Mouse (Mus musculus): ENCODE measurements around the gene Ccdc141. TPM values are rescaled to one million over a fixed set of nuclear protein-coding genes. Genes with fewer than 3 reads are reported as not detected.

The Ccdc141 gene
- polyA plus RNA-seq, 1 experiment from 2014 or later, result 3.0 TPM

DNA sequence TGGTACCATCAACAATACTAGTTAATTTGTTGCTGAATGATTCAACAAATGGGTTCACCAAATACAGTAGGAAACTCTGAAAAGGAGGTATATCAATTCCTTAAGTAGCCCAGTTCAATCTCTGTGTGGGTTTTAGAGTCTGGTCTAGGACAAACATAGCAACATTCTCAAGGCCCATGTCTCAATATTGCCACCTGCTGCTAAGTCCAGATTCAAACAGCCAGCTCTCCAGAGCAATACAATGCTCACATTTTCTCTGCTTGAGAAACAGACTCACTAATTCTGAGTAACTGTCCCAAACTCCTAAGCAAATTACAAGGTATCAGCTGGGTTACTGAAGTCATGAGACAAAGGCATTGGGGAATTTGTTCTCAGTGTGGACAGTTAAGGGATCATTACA is 85.8 kb downstream of the Ccdc141 start:
- Histone ChIP-seq H3K27ac (ENCODE audit: low read depth) (no peak overlapping the region), H3K36me3 (replicated peaks; ENCODE audit: insufficient read depth, low read length) (0 out of 2 replicates have a peak, but pooled peaks cover 7% of the 10 kb centered on the region), H3K27me3 (ENCODE audit: insufficient read depth, low read length) (no peaks in the 10 kb centered on the region), H3K9ac (replicated peaks) (no peak overlapping the region), H3K4me1 (ENCODE audit: insufficient read depth) (no peaks in the 10 kb centered on the region), H3K9me3 (ENCODE audit: low read length) (no peaks in the 10 kb centered on the region), H3K4me2 (ENCODE audit: low read depth, low read length) (no peak overlapping the region), H3K4me3 (ENCODE audit: low read depth, low read length) (no peak overlapping the region)
- TF ChIP-seq EP300 (IDR thresholded peaks at IDR 0.05; ENCODE audit: low read depth) (no peak), CTCF (IDR thresholded peaks at IDR 0.05; ENCODE audit: low read depth) (peak; percentile 12; the same call in 1 of the 2 replicates)
- ATAC-seq, result no peak
- no peak for DNase-seq

DNA sequence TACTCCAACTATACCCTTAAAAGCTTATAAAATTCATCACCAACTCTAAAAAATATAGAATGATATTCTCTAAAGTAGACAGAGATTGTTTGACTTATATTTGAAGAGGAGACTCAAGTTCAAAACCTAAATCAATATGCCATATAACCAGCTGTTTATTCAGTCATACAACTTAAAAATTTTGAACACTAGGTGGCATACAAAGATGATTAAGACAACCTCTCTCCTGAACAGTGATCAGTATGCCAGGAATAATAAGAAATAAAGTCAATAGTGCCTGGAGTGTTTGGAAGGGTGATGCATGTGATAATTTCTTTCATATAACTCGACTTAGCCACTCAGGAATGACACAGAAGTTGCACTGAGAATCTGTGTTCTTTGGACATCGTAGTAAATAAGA is 89.3 kb downstream of the Ccdc141 start:
- H3K27ac ChIP-seq (ENCODE audit: low read depth), result no peak overlapping the region
- 0 out of 2 replicates have a peak, but pooled peaks cover 5% of the 10 kb centered on the region for H3K36me3 ChIP-seq (replicated peaks; ENCODE audit: insufficient read depth, low read length)
- 65% methylated on average over 2 of the region's 2 CpGs for WGBS (ENCODE audit: insufficient replicate concordance)
- no peak overlapping the region for H3K9ac ChIP-seq (replicated peaks)
- no peaks in the 10 kb centered on the region for H3K27me3 ChIP-seq (ENCODE audit: insufficient read depth, low read length)
- DNase-seq (no peak), ATAC-seq (no peak)
- H3K4me3 ChIP-seq (ENCODE audit: low read depth, low read length), result no peak overlapping the region
- no peaks in the 10 kb centered on the region for H3K9me3 ChIP-seq (ENCODE audit: low read length)
- no peaks in the 10 kb centered on the region for H3K4me1 ChIP-seq (ENCODE audit: insufficient read depth)
- H3K4me2 ChIP-seq (ENCODE audit: low read depth, low read length), result no peak overlapping the region
- no peak for TF ChIP-seq EP300 (IDR thresholded peaks at IDR 0.05; ENCODE audit: low read depth)
- no peak for TF ChIP-seq CTCF (IDR thresholded peaks at IDR 0.05; ENCODE audit: low read depth)

DNA sequence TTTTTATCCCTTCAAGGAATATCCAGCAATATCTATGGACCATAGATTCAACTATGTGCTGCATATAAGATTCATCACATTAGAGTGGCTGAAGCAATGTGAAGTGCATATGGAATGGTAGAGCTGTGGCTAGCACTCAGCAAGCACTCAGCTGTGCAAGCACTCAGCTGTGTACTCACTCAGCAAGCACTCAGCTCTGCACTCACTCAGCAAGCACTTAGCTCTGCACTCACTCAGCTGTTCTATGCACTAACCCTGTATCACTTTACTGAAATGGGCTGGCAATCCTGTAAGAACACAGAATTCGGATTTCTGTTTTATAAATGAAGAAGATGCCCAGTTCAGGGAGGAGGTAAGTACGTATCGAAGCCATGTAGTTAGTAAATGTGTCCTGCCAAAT is 89.8 kb downstream of the Ccdc141 start:
- no peak overlapping the region for H3K27ac ChIP-seq (ENCODE audit: low read depth)
- no peaks in the 10 kb centered on the region for H3K4me1 ChIP-seq (ENCODE audit: insufficient read depth)
- DNase-seq (no peak), ATAC-seq (no peak)
- no peaks in the 10 kb centered on the region for H3K9me3 ChIP-seq (ENCODE audit: low read length)
- H3K36me3 ChIP-seq (replicated peaks; ENCODE audit: insufficient read depth, low read length), result 0 out of 2 replicates have a peak, but pooled peaks cover 5% of the 10 kb centered on the region
- H3K4me2 ChIP-seq (ENCODE audit: low read depth, low read length), result no peak overlapping the region
- H3K27me3 ChIP-seq (ENCODE audit: insufficient read depth, low read length), result no peaks in the 10 kb centered on the region
- no peak overlapping the region for H3K9ac ChIP-seq (replicated peaks)
- no peak overlapping the region for H3K4me3 ChIP-seq (ENCODE audit: low read depth, low read length)
- TF ChIP-seq EP300 (IDR thresholded peaks at IDR 0.05; ENCODE audit: low read depth) (no peak), CTCF (IDR thresholded peaks at IDR 0.05; ENCODE audit: low read depth) (no peak)
- WGBS (ENCODE audit: insufficient replicate concordance), result 68% methylated on average over 3 of the region's 3 CpGs

DNA sequence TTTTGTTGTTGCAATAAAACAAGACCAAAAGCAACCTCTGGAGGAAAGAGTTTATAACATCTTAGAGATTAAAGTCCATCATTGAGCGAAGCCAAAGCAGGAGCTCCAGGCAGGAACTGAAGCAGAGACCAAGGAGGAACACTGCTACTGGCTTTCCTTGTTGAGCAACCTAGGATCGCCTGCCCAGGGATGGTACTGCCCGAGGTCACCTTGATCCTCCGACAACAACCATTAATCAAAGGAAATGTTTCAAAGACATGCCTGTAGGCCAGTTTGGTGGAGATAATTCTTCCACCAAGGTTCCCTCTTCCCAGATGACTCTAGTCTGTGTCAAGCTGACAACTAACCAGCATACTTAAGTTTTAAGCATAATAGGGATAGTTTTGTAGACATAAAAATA is 91.7 kb downstream of the Ccdc141 start:
- Histone ChIP-seq H3K27ac (ENCODE audit: low read depth) (no peak overlapping the region), H3K4me1 (ENCODE audit: insufficient read depth) (no peaks in the 10 kb centered on the region), H3K4me3 (ENCODE audit: low read depth, low read length) (no peak overlapping the region), H3K4me2 (ENCODE audit: low read depth, low read length) (no peak overlapping the region), H3K36me3 (replicated peaks; ENCODE audit: insufficient read depth, low read length) (0 out of 2 replicates have a peak, but pooled peaks cover 5% of the 10 kb centered on the region), H3K9ac (replicated peaks) (no peak overlapping the region), H3K9me3 (ENCODE audit: low read length) (no peaks in the 10 kb centered on the region), H3K27me3 (ENCODE audit: insufficient read depth, low read length) (no peaks in the 10 kb centered on the region)
- WGBS (ENCODE audit: insufficient replicate concordance), result 80% methylated on average over 4 of the region's 4 CpGs
- DNase-seq, result no peak
- no peak for ATAC-seq
- TF ChIP-seq CTCF (IDR thresholded peaks at IDR 0.05; ENCODE audit: low read depth) (no peak), EP300 (IDR thresholded peaks at IDR 0.05; ENCODE audit: low read depth) (no peak)

DNA sequence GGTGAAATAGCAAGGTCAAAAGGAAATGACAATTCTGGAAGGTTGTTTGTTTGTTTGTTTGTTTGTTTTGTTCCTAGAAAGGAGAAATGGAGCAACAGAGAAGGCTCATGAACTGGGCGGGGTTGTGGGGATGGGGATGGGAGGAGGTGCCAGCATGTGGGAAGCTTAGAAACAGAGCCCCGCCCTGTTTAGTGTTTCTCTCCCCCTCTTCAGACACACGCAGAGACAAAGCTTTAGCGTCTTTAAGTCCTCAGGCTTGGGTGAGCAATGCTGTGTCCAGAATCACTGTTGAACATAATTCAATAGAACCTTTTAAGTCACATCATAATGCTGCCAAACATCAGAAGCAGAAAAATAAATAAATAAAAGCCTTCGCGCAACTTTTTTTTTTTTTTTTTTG is 96.1 kb downstream of the Ccdc141 start:
- TF ChIP-seq EP300 (IDR thresholded peaks at IDR 0.05; ENCODE audit: low read depth) (no peak), CTCF (IDR thresholded peaks at IDR 0.05; ENCODE audit: low read depth) (no peak)
- Histone ChIP-seq H3K4me2 (ENCODE audit: low read depth, low read length) (no peak overlapping the region), H3K27ac (ENCODE audit: low read depth) (no peak overlapping the region), H3K4me1 (ENCODE audit: insufficient read depth) (no peaks in the 10 kb centered on the region), H3K9ac (replicated peaks) (no peak overlapping the region), H3K9me3 (ENCODE audit: low read length) (no peaks in the 10 kb centered on the region), H3K36me3 (replicated peaks; ENCODE audit: insufficient read depth, low read length) (0 out of 2 replicates have a peak, but pooled peaks cover 2% of the 10 kb centered on the region), H3K27me3 (ENCODE audit: insufficient read depth, low read length) (no peaks in the 10 kb centered on the region), H3K4me3 (ENCODE audit: low read depth, low read length) (no peak overlapping the region)
- no peak for ATAC-seq
- no peak for DNase-seq
- WGBS (ENCODE audit: insufficient replicate concordance), result 59% methylated on average over 6 of the region's 6 CpGs

DNA sequence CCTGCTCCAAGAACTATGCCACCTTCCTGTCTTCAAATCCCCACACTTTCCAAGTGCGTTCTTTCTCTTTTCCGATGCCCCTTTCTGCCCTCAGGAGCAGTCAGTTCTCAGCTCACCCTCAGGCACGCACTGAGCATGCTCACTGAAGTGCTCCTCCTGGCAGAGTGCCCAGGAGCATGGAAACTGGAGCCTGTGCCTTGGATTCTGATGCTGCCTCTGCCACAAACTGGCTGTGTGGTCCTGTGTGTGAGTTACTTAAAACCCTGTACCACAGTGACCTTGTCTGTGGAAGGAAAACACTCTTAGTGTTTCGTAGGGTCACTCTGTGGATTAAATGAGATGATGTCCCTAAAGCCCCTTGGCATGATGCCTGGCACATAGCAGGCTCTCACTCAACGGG is 96.5 kb downstream of the Ccdc141 start:
- H3K9me3 ChIP-seq (ENCODE audit: low read length), result no peaks in the 10 kb centered on the region
- no peak overlapping the region for H3K9ac ChIP-seq (replicated peaks)
- no peak overlapping the region for H3K27ac ChIP-seq (ENCODE audit: low read depth)
- no peak for ATAC-seq
- 0 out of 2 replicates have a peak, but pooled peaks cover 2% of the 10 kb centered on the region for H3K36me3 ChIP-seq (replicated peaks; ENCODE audit: insufficient read depth, low read length)
- no peak for DNase-seq
- H3K4me3 ChIP-seq (ENCODE audit: low read depth, low read length), result no peak overlapping the region
- 63% methylated on average over 5 of the region's 5 CpGs for WGBS (ENCODE audit: insufficient replicate concordance)
- TF ChIP-seq EP300 (IDR thresholded peaks at IDR 0.05; ENCODE audit: low read depth), result no peak
- no peak for TF ChIP-seq CTCF (IDR thresholded peaks at IDR 0.05; ENCODE audit: low read depth)
- H3K4me1 ChIP-seq (ENCODE audit: insufficient read depth), result no peaks in the 10 kb centered on the region
- no peaks in the 10 kb centered on the region for H3K27me3 ChIP-seq (ENCODE audit: insufficient read depth, low read length)
- no peak overlapping the region for H3K4me2 ChIP-seq (ENCODE audit: low read depth, low read length)

DNA sequence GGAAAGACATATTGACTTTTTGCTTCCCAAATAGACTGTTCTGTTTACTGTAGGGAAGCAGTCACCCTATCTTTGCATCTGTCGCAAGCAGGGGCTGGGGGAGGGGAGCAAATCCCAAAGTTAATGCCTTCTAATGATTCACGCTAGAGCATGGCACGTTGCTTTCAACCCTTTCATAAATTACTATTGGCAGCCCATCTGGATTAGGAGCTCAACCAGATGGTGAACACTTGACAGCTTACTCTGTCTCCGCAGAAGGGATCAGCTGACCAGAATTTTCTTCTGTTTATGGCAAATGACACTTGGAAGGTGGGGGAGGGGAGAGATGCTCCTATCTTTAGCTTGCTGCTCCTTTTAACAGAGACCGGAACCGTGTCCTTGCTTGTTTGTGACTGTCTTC is 105.1 kb downstream of the Ccdc141 start:
- WGBS (ENCODE audit: insufficient replicate concordance), result 52% methylated on average over 6 of the region's 6 CpGs

More for the DNA sequence above, 105.1 kb downstream of the Ccdc141 start:
- ATAC-seq (no peak), DNase-seq (peak; percentile 19)
- Histone ChIP-seq H3K36me3 (replicated peaks; ENCODE audit: insufficient read depth, low read length) (no peaks in the 10 kb centered on the region), H3K27ac (ENCODE audit: low read depth) (no peak overlapping the region), H3K4me3 (ENCODE audit: low read depth, low read length) (no peak overlapping the region), H3K4me2 (ENCODE audit: low read depth, low read length) (no peak overlapping the region), H3K9me3 (ENCODE audit: low read length) (no peaks in the 10 kb centered on the region), H3K4me1 (ENCODE audit: insufficient read depth) (no peaks in the 10 kb centered on the region), H3K9ac (replicated peaks) (no peak overlapping the region), H3K27me3 (ENCODE audit: insufficient read depth, low read length) (no peaks in the 10 kb centered on the region)
- TF ChIP-seq CTCF (IDR thresholded peaks at IDR 0.05; ENCODE audit: low read depth) (no peak), EP300 (IDR thresholded peaks at IDR 0.05; ENCODE audit: low read depth) (no peak)

All from liver, postnatal 0 days (tissue).